Mouse (Mus musculus) heart, adult 2 months (tissue): ENCODE measurements around the gene Colgalt2. TPM values are rescaled to one million over a fixed set of nuclear protein-coding genes. Genes with fewer than 3 reads are reported as not detected.

ENCODE experiments used
- DNase-seq, 2 experiments: peaks; one replicate each; pipeline ENCODE4 v3.0.0; 2021
- H3K27ac ChIP-seq: fragments of 200-600 bp; 2 replicates; pipeline ENCODE4 v1.8.1; 2022
- H3K27me3 ChIP-seq: fragments of 200-500 bp; 2 replicates; pipeline ENCODE4 v1.6.1; 2012; ENCODE audit warnings: mild to moderate bottlenecking, low read length, inconsistent platforms, mixed read lengths; ENCODE audit not compliant: control insufficient read depth, insufficient read depth
- H3K36me3 ChIP-seq: fragments of 200-500 bp; 2 replicates; pipeline ENCODE4 v1.6.1; 2012; ENCODE audit warnings: low read length, inconsistent platforms; ENCODE audit not compliant: control insufficient read depth, insufficient read depth
- H3K4me1 ChIP-seq: fragments of 200-500 bp; 2 replicates; pipeline ENCODE4 v1.6.1; 2011; ENCODE audit warnings: low read length; ENCODE audit not compliant: control insufficient read depth, insufficient read depth
- H3K4me3 ChIP-seq: fragments of 200-600 bp; 2 replicates; pipeline ENCODE4 v1.8.1; 2022
- H3K79me2 ChIP-seq: fragments of 200-500 bp; replicated peaks from 2 replicates; pipeline ENCODE4 v1.6.1; 2012; ENCODE audit warnings: mild to moderate bottlenecking, inconsistent platforms, low read length, moderate library complexity, mixed read lengths; ENCODE audit not compliant: control insufficient read depth, insufficient read depth
- H3K9ac ChIP-seq: fragments of 200-500 bp; 2 replicates; pipeline ENCODE4 v1.6.1; 2012; ENCODE audit warnings: low read depth, mild to moderate bottlenecking, control low read depth, inconsistent platforms, low read length, mixed read lengths
- CTCF ChIP-seq: fragments of 200-600 bp; IDR thresholded peaks from 2 replicates; pipeline ENCODE4 v1.8.1; 2022; ENCODE audit warnings: antibody characterized with exemption, mild to moderate bottlenecking, moderate library complexity
- EP300 ChIP-seq: fragments of 200-500 bp; IDR thresholded peaks from 2 replicates; pipeline ENCODE4 v1.6.1; 2011; ENCODE audit warnings: low read depth, low read length, control low read depth; ENCODE audit not compliant: insufficient read depth
- POLR2A ChIP-seq: fragments of 200-500 bp; IDR thresholded peaks from 2 replicates; pipeline ENCODE4 v1.6.1; 2011; ENCODE audit warnings: mild to moderate bottlenecking, low read depth, low read length, control low read depth; ENCODE audit not compliant: insufficient read depth
- WGBS: fragments of 180-500 bp; shearing (Covaris S2); methylation state at CpG from one replicate; pipeline ENCODE4 v1.1.7; 2018; 5-methylcytosine and 5-hydroxymethylcytosine counted together
- intact Hi-C: fragments of 180-260 bp; cut with DNase I; formaldehyde crosslinking; loops from one replicate; pipeline ENCODE4 v1.15.1; 2025
- polyA plus RNA-seq: library from polyadenylated mRNA; depleted of rRNA; stranded (reverse); fragments of >200 nt; gene quantifications from 2 replicates; pipeline ENCODE4 v1.2.3, GENCODE M21; 2012
- total RNA-seq, 2 experiments: library from RNA; stranded (reverse); gene quantifications; 2 replicates each; pipeline ENCODE4 v1.2.3; 2021

Gene Colgalt2
- total and polyA plus RNA-seq, 3 experiments: 3.3 to 5.3 (median 4.1) TPM

GRCm38 (mm10) chr1:152517057-152517570 is 117.5 kb downstream of the Colgalt2 start:
- no peak for DNase-seq
- Histone ChIP-seq H3K4me3 (no peak overlapping the region), H3K9ac (no peak overlapping the region), H3K4me1 (peaks cover 3% of the 10 kb centered on the region), H3K27ac (no peak overlapping the region), H3K36me3 (no peaks in the 10 kb centered on the region; the same call in 1 of the 2 replicates), H3K27me3 (no peaks in the 10 kb centered on the region), H3K79me2 (no peaks in the 10 kb centered on the region)
- TF ChIP-seq EP300 (no peak), POLR2A (no peak), CTCF (no peak)
- WGBS: 60% methylated on average over 4 of the region's 4 CpGs
- intact Hi-C loops: no loop called here

GRCm38 (mm10) chr1:152518971-152519370 is 119.3 kb downstream of the Colgalt2 start:
- Histone ChIP-seq H3K36me3 (no peaks in the 10 kb centered on the region; the same call in none of the 2 replicates), H3K79me2 (no peaks in the 10 kb centered on the region), H3K4me3 (no peak overlapping the region), H3K27me3 (no peaks in the 10 kb centered on the region), H3K27ac (no peak overlapping the region), H3K9ac (no peak overlapping the region), H3K4me1 (peaks cover 4% of the 10 kb centered on the region)
- intact Hi-C loops: no loop called here
- TF ChIP-seq CTCF (no peak), POLR2A (no peak), EP300 (no peak)
- WGBS: 89% methylated on average over 8 of the region's 8 CpGs
- DNase-seq: no peak

- no peak overlapping the region for H3K27ac ChIP-seq
- TF ChIP-seq CTCF: peak; percentile 85
- no peak for TF ChIP-seq POLR2A
- 0 out of 2 replicates have a peak, but pooled peaks have one; percentile 24 for TF ChIP-seq EP300
- peaks cover 6% of the 10 kb centered on the region for H3K36me3 ChIP-seq
- no peak overlapping the region for H3K4me3 ChIP-seq
- peaks cover 7% of the 10 kb centered on the region for H3K4me1 ChIP-seq
- H3K9ac ChIP-seq: no peak overlapping the region
- peak; percentile 52 to 67 for DNase-seq
- 84% methylated on average over 16 of the region's 16 CpGs for WGBS
- no peaks in the 10 kb centered on the region for H3K27me3 ChIP-seq
- intact Hi-C loops: loop anchor here (5.0 kb wide), 1 partner anchor 386 kb away; no protein-coding TSS in a partner anchor
- no peaks in the 10 kb centered on the region for H3K79me2 ChIP-seq
Measured at GRCm38 (mm10) chr1:152520798-152521575, 121.4 kb downstream of the Colgalt2 start.

GRCm38 (mm10) chr1:152522226-152522625 is 122.6 kb downstream of the Colgalt2 start:
- Histone ChIP-seq H3K27ac (no peak overlapping the region), H3K79me2 (no peaks in the 10 kb centered on the region), H3K4me3 (no peak overlapping the region), H3K9ac (no peak overlapping the region), H3K36me3 (peaks cover 15% of the 10 kb centered on the region), H3K27me3 (no peaks in the 10 kb centered on the region), H3K4me1 (peaks cover 14% of the 10 kb centered on the region)
- intact Hi-C loops: loop anchor here (5.0 kb wide), 1 partner anchor 385 kb away; no protein-coding TSS in a partner anchor
- no peak for DNase-seq
- 87% methylated on average over 3 of the region's 3 CpGs for WGBS
- no peak for TF ChIP-seq EP300
- TF ChIP-seq CTCF: no peak
- TF ChIP-seq POLR2A: no peak

- Histone ChIP-seq H3K27me3 (no peaks in the 10 kb centered on the region), H3K9ac (no peak overlapping the region), H3K36me3 (peaks cover 25% of the 10 kb centered on the region), H3K4me1 (peaks cover 22% of the 10 kb centered on the region), H3K79me2 (no peaks in the 10 kb centered on the region), H3K4me3 (no peak overlapping the region), H3K27ac (no peak overlapping the region)
- intact Hi-C loops: loop anchor here (5.0 kb wide), 1 partner anchor 384 kb away; no protein-coding TSS in a partner anchor
- no peak for TF ChIP-seq EP300
- TF ChIP-seq POLR2A: no peak
- no peak for TF ChIP-seq CTCF
- 28% methylated on average over 11 of the region's 11 CpGs for WGBS
- DNase-seq: no peak
Measured at GRCm38 (mm10) chr1:152523292-152523691, 123.7 kb downstream of the Colgalt2 start.
